Mouse (Mus musculus) lung, adult 2 months (tissue): ENCODE results near the gene Pip4k2b.

ENCODE experiments used
- CTCF ChIP-seq: fragments of 200-500 bp; IDR thresholded peaks from 2 replicates; pipeline ENCODE4 v1.5.1; 2011; ENCODE audit warnings: mild to moderate bottlenecking, low read length, control low read depth; ENCODE audit not compliant: insufficient read depth
- POLR2A ChIP-seq: fragments of 200-500 bp; IDR thresholded peaks from 2 replicates; pipeline ENCODE4 v1.6.1; 2011; ENCODE audit warnings: low read depth, mild to moderate bottlenecking, control low read depth, low read length, borderline replicate concordance; ENCODE audit errors: extremely low read depth

DNA sequence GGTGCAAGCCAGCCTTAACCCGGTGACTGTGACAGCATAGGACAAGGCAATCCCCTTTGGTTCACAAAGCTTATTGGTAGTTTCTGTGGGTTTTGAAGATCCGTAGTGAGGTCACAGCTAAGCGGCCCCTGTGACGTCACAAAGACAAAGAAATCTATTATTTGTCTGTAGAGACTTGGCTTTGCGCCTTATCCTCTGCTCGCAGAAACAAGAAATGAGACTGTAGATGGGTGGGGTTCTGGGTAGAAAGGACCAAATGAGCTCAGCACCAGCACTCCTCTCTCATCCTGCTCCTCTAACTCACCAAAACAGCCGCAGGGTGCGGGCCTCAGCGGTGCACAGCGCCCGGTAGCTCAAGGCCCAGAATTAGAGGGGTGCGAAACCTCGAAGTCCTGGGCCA, 30.7 kb upstream of the Pip4k2b start:
- no peak for TF ChIP-seq CTCF
- no peak for TF ChIP-seq POLR2A
